Mouse (Mus musculus) neural tube, embryonic 11.5 days (tissue): ENCODE data around the gene Mrpl23. TPM values are rescaled to one million over a fixed set of nuclear protein-coding genes. Genes with fewer than 3 reads are reported as not detected.
A peak's percentile ranks its signal among the peaks of the same experiment; 100 is the strongest.

ENCODE experiments used
- ATAC-seq: fragments of 200-750 bp; cut with Nextera tagmentation; 2 replicates; pipeline ENCODE4 v1.8.0; 2017; ENCODE audit warnings: moderate number of reproducible peaks, mild to moderate bottlenecking, moderate TSS enrichment, moderate library complexity; ENCODE audit not compliant: insufficient read depth, low FRiP score, low TSS enrichment
- DNase-seq: peaks from one replicate; pipeline ENCODE4 v3.0.0-alpha.2; 2015; ENCODE audit warnings: low spot score
- H3K27ac ChIP-seq: fragments of 300-500 bp; sonication (generic); 2 replicates; pipeline ENCODE4 v1.5.1; 2014; ENCODE audit warnings: low read depth, mild to moderate bottlenecking, low read length
- H3K27me3 ChIP-seq: fragments of 300-500 bp; sonication (generic); 2 replicates; pipeline ENCODE4 v1.6.1; 2014; ENCODE audit warnings: mild to moderate bottlenecking, low read length, mixed read lengths; ENCODE audit not compliant: control insufficient read depth, insufficient read depth
- H3K36me3 ChIP-seq: fragments of 300-500 bp; sonication (generic); 2 replicates; pipeline ENCODE4 v1.6.1; 2014; ENCODE audit warnings: mild to moderate bottlenecking, low read length, moderate library complexity, mixed read lengths; ENCODE audit not compliant: control insufficient read depth, insufficient read depth
- H3K4me1 ChIP-seq: fragments of 300-500 bp; sonication (generic); 2 replicates; pipeline ENCODE4 v1.6.1; 2014; ENCODE audit warnings: low read length, mixed read lengths; ENCODE audit not compliant: control insufficient read depth, insufficient read depth
- H3K4me2 ChIP-seq: fragments of 300-500 bp; sonication (generic); 2 replicates; pipeline ENCODE4 v1.6.1; 2014; ENCODE audit warnings: low read depth, mild to moderate bottlenecking, moderate library complexity
- H3K4me3 ChIP-seq: fragments of 300-500 bp; sonication (generic); 2 replicates; pipeline ENCODE4 v1.5.1; 2014; ENCODE audit warnings: low read depth, low read length
- H3K9ac ChIP-seq: fragments of 300-500 bp; sonication (generic); 2 replicates; pipeline ENCODE4 v1.6.1; 2014; ENCODE audit warnings: mild to moderate bottlenecking, low read length
- H3K9me3 ChIP-seq: fragments of 300-500 bp; sonication (generic); 2 replicates; pipeline ENCODE4 v1.6.1; 2016; ENCODE audit warnings: low read length; ENCODE audit not compliant: control insufficient read depth
- WGBS: fragments of 180-500 bp; shearing (Covaris S2); extraction: QIAGEN DNeasy Blood & Tissue Kit; methylation state at CpG from one replicate; pipeline ENCODE4 v1.1.7; 2014; 5-methylcytosine and 5-hydroxymethylcytosine counted together
- polyA plus RNA-seq: library from polyadenylated mRNA; unstranded; fragments of >200 nt; fragmentation: Nextera tagmentation; extraction: Ambion mirVana; gene quantifications from 2 replicates; pipeline ENCODE4 v1.2.1, GENCODE M21; 2014

Mrpl23 gene
- polyA plus RNA-seq, 1 experiment from 2014 or later: 10.6 TPM

GRCm38 (mm10) chr7:142572343-142572742 lies 39.9 kb downstream of the Mrpl23 start:
- 51% methylated on average over 7 of the region's 7 CpGs for WGBS
- Histone ChIP-seq H3K9ac (peak overlapping the region; percentile 14; the same call in 1 of the 2 replicates), H3K4me3 (no peak overlapping the region), H3K27me3 (no peaks in the 10 kb centered on the region), H3K9me3 (no peaks in the 10 kb centered on the region), H3K4me1 (peaks cover 28% of the 10 kb centered on the region), H3K4me2 (no peak overlapping the region), H3K27ac (peak overlapping the region; percentile 70), H3K36me3 (no peaks in the 10 kb centered on the region)
- DNase-seq: no peak
- no peak for ATAC-seq

- no peak overlapping the region for H3K4me3 ChIP-seq
- no peak overlapping the region for H3K4me2 ChIP-seq
- H3K9me3 ChIP-seq: no peaks in the 10 kb centered on the region
- H3K27ac ChIP-seq: peak overlapping the region; percentile 70
- ATAC-seq: no peak
- H3K36me3 ChIP-seq: no peaks in the 10 kb centered on the region
- no peaks in the 10 kb centered on the region for H3K27me3 ChIP-seq
- whole genome bisulfite sequencing: 36% methylated on average over 6 of the region's 6 CpGs
- 0 out of 2 replicates have a peak overlapping the region, but pooled peaks have one; percentile 14 for H3K9ac ChIP-seq
- no peak for DNase-seq
- H3K4me1 ChIP-seq: peaks cover 28% of the 10 kb centered on the region
Observed at GRCm38 (mm10) chr7:142572992-142573391, 40.5 kb downstream of the Mrpl23 start.

GRCm38 (mm10) chr7:142574155-142574660 lies 41.7 kb downstream of the Mrpl23 start:
- WGBS: 87% methylated on average over 3 of the region's 3 CpGs
- Histone ChIP-seq H3K9ac (no peak overlapping the region; the same call in 1 of the 2 replicates), H3K4me3 (no peak overlapping the region), H3K4me2 (no peak overlapping the region), H3K9me3 (no peaks in the 10 kb centered on the region), H3K4me1 (peaks cover 31% of the 10 kb centered on the region), H3K27me3 (no peaks in the 10 kb centered on the region), H3K27ac (peak overlapping the region; percentile 35; the same call in 1 of the 2 replicates), H3K36me3 (no peaks in the 10 kb centered on the region)
- DNase-seq (no peak), ATAC-seq (no peak)

DNA sequence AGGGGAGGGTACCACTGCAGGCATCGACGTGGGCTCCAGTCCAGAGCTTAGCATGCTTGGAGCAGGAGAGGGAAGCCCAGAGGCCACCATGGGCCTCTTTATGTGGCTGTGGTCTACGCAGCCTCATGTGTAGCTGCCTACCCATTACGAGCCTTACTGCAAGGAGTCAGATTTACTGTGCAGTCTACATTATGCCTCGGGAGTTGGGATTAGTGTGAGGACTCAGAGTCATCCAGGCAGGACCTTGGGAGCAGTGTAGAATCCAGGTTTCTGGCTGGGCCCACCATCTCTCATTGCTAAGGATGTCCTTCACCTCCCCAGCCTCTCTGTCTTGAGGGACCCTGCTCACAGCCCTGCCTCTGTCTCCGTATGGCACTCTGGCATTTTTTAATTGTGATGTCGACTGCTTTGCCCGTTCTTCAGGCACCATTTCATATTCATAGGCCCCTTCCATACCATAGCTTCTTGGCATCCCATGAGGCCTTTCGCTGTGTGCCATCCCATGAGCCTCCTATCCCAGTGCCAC lies 42.4 kb downstream of the Mrpl23 start:
- Histone ChIP-seq H3K36me3 (no peaks in the 10 kb centered on the region), H3K9me3 (no peaks in the 10 kb centered on the region), H3K4me1 (peaks cover 27% of the 10 kb centered on the region), H3K9ac (peak overlapping the region; percentile 14; the same call in 1 of the 2 replicates), H3K27ac (peak overlapping the region; percentile 35; the same call in 1 of the 2 replicates), H3K4me3 (no peak overlapping the region), H3K27me3 (no peaks in the 10 kb centered on the region), H3K4me2 (peak overlapping the region; percentile 9; the same call in 1 of the 2 replicates)
- WGBS: 72% methylated on average over 9 of the region's 9 CpGs
- ATAC-seq (no peak), DNase-seq (no peak)

DNA sequence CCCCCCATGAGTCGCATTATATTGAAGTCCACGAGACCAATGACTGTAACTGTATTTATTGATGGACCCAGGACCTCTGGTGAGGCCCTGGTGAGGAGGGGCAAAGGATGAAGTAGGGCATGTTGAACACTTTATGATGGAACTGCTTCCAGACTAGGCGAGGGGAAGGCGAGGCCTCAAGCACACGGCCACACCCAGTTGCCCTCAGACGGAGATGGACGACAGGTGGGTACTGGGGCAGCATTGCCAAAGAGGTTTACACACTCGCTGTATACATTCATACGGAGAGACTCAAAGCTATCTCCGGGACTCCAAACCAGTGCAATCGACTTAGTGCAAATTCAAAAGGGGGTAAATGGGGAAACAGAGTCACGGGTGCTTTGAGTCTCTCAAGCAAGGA lies 43.0 kb downstream of the Mrpl23 start:
- Histone ChIP-seq H3K9ac (no peak overlapping the region), H3K36me3 (no peaks in the 10 kb centered on the region), H3K9me3 (peaks cover 1% of the 10 kb centered on the region; the same call in 1 of the 2 replicates), H3K4me2 (peak overlapping the region; percentile 9; the same call in 1 of the 2 replicates), H3K4me1 (peaks cover 27% of the 10 kb centered on the region), H3K27ac (no peak overlapping the region), H3K27me3 (no peaks in the 10 kb centered on the region), H3K4me3 (peak overlapping the region; percentile 33; the same call in 1 of the 2 replicates)
- WGBS: 88% methylated on average over 12 of the region's 12 CpGs
- ATAC-seq: no peak
- no peak for DNase-seq

DNA sequence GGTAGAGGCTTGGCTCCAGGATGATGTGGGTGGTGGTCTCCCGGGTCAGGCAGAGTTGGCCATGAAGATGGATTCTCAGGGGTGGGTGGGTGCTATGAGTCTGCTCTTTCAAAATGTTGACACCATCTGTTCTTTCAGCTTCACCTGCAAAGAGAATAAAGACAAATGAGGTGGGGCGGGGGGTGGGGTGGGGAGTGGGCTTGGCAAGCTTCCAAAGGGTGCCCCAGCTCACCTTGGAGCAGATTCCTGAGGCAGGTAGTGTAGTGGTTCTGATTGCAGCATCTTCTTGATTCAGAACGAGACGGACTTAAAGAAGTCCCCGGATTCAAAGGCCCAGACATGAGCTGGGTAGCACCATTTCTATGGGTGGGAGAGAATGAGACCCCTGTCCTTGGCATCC lies 43.5 kb downstream of the Mrpl23 start:
- no peaks in the 10 kb centered on the region for H3K36me3 ChIP-seq
- H3K27me3 ChIP-seq: no peaks in the 10 kb centered on the region
- peaks cover 27% of the 10 kb centered on the region for H3K4me1 ChIP-seq
- H3K4me3 ChIP-seq: peak overlapping the region; percentile 33
- WGBS: 85% methylated on average over 5 of the region's 5 CpGs
- peak overlapping the region; percentile 41; the same call in 1 of the 2 replicates for H3K9ac ChIP-seq
- H3K4me2 ChIP-seq: peak overlapping the region; percentile 9
- H3K9me3 ChIP-seq: peaks cover 4% of the 10 kb centered on the region; the same call in 1 of the 2 replicates
- H3K27ac ChIP-seq: no peak overlapping the region
- no peak for ATAC-seq
- DNase-seq: no peak

DNA sequence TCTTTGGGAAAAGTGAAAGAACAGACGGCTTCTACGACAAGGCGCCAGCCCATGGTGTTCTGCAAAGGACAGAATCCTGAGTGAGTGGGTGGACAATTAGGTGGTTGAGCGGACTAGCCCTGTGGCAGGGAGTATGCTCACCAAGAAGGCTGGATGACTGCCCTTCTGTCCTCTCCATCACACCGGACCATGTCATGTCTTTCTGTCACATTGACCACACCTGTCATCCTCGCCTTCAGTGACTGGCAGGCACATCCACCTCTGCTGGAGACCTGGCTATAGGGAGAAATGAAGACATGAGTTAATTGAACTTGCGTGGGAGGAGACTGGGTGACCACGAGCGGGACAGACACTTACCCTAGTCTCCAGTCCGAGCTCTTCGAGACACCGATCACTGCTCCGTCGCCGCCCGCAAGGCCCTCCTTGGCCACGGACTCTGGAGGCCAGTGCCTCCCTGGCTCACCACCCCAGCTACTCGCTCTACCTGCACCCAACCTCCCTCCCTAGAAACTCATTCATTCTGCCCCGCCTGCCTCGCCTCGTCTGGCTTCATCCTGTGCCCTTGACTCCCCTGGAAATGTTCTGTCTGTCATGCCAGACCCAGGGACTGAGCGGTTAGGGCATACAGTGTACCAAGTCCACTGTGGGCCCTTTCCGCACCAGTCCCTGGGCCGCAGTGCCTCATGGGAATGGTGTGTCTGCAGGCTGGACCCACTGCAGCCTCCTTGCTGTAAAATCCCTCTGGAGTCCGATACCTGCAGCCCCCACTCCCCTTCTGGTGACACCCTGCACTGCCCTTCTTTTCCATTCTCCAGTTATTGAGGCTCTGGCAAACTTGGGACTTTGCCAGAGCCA lies 44.2 kb downstream of the Mrpl23 start:
- Histone ChIP-seq H3K27ac (peak overlapping the region; percentile 2; the same call in 1 of the 2 replicates), H3K27me3 (no peaks in the 10 kb centered on the region), H3K36me3 (no peaks in the 10 kb centered on the region), H3K4me1 (peaks cover 23% of the 10 kb centered on the region), H3K9me3 (peaks cover 10% of the 10 kb centered on the region), H3K4me2 (peak overlapping the region; percentile 9), H3K9ac (peak overlapping the region; percentile 41), H3K4me3 (peak overlapping the region; percentile 33)
- no peak for DNase-seq
- no peak for ATAC-seq
- 81% methylated on average over 25 of the region's 25 CpGs for WGBS

- Histone ChIP-seq H3K27ac (peak overlapping the region; percentile 44; the same call in 1 of the 2 replicates), H3K9ac (peak overlapping the region; percentile 41), H3K27me3 (no peaks in the 10 kb centered on the region), H3K9me3 (peaks cover 10% of the 10 kb centered on the region), H3K36me3 (no peaks in the 10 kb centered on the region), H3K4me1 (peaks cover 10% of the 10 kb centered on the region), H3K4me2 (peak overlapping the region; percentile 9), H3K4me3 (peak overlapping the region; percentile 33)
- ATAC-seq: peak; percentile 33; the same call in 1 of the 2 replicates
- 42% methylated on average over 26 of the region's 26 CpGs for WGBS
- peak; percentile 64 for DNase-seq
Observed at GRCm38 (mm10) chr7:142577806-142578423, 45.4 kb downstream of the Mrpl23 start.
